Mouse (Mus musculus) layer of hippocampus, adult 18-20 months (tissue): ENCODE measurements around the gene Mmp24. TPM values are rescaled to one million over a fixed set of nuclear protein-coding genes. Genes with fewer than 3 reads are reported as not detected.

ENCODE experiments used
- DNase-seq, 2 experiments: peaks; one replicate each; pipeline ENCODE4 v3.0.0; 2022; ENCODE audit warnings: low spot score in 2 of 2
- total RNA-seq, 2 experiments: library from RNA; stranded (reverse); gene quantifications; 2 replicates each; pipeline ENCODE4 v1.2.3; 2021

Mmp24 gene
- total RNA-seq, 2 experiments from 2014 or later = 39.2 to 39.9 TPM

- no peak for DNase-seq
Measured at GRCm38 (mm10) chr2:155774261-155774926, 748 bp upstream of the Mmp24 start.

GRCm38 (mm10) chr2:155775685-155776263 is 632 bp downstream of the Mmp24 start:
- DNase-seq = peak; percentile 28 to 48

DNA sequence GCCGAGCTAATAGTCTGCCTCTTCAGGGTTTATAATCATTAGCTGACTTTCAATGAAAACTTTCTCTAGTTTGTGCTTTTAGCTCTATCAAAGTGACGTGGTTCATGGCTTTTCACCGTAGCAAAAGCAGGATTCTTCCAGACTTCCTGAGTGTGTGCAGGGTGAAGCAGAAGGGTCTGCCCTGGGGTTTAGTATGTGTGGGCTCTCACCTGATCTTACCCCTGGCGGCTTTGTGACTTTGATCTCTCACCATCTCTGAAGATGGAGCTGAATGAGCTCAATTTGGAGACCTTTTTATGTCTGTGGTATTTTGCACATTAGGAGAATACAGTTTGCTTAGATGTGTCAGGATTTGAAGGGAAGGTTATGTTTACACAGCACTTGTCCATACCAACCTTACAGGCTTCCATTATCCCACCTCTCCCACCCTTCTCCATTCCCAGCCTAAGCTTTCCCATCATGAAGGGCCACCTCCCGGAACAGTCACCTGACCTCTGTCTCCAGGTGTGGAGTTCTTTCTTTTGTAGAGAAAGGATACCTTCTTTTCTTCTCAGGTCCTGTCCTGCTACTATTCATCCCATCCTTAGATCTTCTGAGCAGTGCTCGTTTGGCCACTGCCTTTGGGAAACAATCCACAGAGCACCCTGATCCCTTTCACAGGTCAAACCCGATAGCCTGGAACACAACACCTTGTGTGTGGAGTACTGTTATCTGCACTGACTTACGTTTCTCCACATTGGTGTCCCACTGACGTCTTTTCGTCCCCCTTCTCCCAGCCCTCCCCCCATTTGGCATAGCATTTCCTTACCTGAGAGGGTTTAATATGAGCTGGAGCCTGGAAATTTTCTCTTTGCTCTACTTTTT is 1.9 kb downstream of the Mmp24 start:
- DNase-seq = no peak

- no peak for DNase-seq
Measured at GRCm38 (mm10) chr2:155777688-155777985, 2.5 kb downstream of the Mmp24 start.

- DNase-seq = no peak
Measured at GRCm38 (mm10) chr2:155778004-155778403, 2.9 kb downstream of the Mmp24 start.

DNA sequence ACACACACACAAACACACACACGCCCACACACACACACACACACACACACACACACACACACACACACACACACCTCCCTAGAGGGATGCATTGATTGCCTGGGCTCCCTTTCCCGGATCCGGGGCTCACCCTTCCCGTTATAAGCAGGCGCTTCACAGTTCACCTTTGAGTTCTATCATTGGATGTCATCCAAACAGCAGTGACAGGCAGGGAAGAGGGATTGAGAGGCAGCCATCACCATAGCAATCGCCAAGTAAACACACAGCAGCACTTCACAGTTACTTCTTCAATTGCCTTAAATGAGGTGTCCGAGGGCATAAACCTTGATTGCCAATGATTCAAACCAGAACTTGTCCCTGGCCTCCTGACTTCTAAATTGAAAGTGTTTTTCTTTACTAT is 3.9 kb downstream of the Mmp24 start:
- DNase-seq = no peak

DNA sequence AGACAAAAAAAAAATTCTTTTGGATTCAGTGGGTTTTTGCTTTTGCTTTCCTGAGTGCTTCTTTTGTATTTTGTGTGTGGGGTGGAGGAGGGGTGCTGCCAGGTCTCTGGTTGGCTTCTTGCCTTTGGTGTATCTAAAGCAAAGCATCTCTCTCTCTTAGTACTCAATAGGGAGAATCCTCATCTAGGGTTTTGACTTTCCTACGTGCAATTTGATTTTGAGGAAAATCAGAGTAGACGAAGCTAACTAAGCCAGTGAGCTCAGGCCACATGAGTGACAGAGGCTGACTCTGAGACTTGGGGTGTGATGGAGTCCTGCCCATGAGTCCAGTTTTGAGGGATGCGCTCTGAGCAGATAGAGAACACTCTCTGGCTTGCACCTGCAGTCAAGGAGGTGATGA is 4.4 kb downstream of the Mmp24 start:
- no peak for DNase-seq

GRCm38 (mm10) chr2:155784534-155784933 is 9.4 kb downstream of the Mmp24 start:
- no peak for DNase-seq

GRCm38 (mm10) chr2:155786905-155787304 is 11.8 kb downstream of the Mmp24 start:
- DNase-seq = no peak

- no peak for DNase-seq
Measured at GRCm38 (mm10) chr2:155787949-155788931, 13.1 kb downstream of the Mmp24 start.

GRCm38 (mm10) chr2:155792899-155793298 is 17.8 kb downstream of the Mmp24 start:
- DNase-seq = no peak

- no peak for DNase-seq
Measured at GRCm38 (mm10) chr2:155794674-155795445, 19.7 kb downstream of the Mmp24 start.

GRCm38 (mm10) chr2:155798613-155799012 is 23.5 kb downstream of the Mmp24 start:
- no peak for DNase-seq

GRCm38 (mm10) chr2:155802761-155803160 is 27.6 kb downstream of the Mmp24 start:
- no peak for DNase-seq

GRCm38 (mm10) chr2:155804053-155804452 is 28.9 kb downstream of the Mmp24 start:
- DNase-seq = no peak

- no peak for DNase-seq
Measured at GRCm38 (mm10) chr2:155805231-155805924, 30.2 kb downstream of the Mmp24 start.

- DNase-seq = no peak
Measured at GRCm38 (mm10) chr2:155805925-155806255, 30.7 kb downstream of the Mmp24 start.

- DNase-seq = no peak
Measured at GRCm38 (mm10) chr2:155806548-155806947, 31.4 kb downstream of the Mmp24 start.

DNA sequence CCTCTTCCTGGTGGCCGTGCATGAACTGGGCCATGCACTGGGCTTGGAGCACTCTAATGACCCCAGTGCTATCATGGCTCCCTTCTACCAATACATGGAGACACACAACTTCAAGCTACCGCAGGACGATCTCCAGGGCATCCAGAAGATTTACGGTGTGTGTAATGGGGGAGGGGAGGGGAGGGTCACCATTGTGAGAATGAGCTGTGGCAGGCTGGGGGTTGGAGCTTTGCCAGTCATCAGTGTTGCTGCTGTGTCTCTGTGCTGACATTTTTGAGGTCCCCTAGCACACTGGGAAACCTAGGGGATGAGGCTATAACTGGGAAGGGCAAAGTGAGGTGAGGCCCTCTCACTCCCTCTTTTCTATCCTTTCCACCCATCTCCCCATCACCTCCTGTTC is 32.3 kb downstream of the Mmp24 start:
- DNase-seq = no peak

DNA sequence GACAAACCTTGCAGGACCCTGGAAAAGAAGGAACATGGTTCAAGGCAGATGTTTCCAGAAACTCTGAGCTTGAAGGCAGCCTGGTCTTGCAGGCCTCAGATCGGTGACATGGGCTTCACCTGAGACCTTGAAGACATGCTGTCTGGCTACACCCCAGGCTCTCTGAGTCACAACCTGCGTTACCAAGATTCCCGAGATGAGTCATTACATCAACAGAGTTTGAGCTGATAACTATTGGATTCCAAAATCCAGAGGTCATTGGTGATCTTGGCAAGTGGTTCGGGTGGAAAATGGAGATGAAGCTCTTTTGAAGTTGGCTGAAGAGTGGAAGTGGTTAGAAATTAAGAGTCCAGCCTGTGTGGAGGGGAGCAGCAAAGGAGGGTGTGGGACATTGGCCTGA is 34.5 kb downstream of the Mmp24 start:
- DNase-seq = no peak
